In the genomic region with DNA sequence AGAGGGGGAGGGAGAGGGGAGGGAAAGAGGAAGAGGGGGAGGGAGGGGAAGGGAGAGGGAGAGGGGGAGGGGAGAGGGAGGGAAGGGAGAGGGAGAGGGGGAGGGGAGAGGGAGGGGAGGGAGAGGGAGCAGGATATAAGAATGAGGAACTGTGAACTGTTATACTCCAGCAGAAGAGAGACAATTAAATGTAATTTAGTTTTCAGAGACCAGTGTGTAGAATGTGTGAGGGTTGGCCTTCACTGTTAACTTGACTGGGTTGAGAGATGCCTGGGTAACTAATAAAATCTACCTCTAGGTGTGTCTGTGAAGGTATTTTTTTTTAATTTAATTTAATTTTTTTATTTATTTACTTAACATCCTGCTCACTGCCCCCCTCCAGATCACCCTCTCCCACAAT, we compare ENCODE assay signal across 18 mouse cellular contexts.
"Had no signal": no experiment of that assay in that cellular context is flagged by ENCODE, and none has a peak within 500 bp of the region (broad histone marks: within the 10 kb centered on the region; RNA-seq: fewer than 3 reads in every experiment).

No protein-coding gene starts in this region.

- H3K9me3 ChIP-seq: kidney, embryonic 15.5 days; liver, embryonic 13.5 days; midbrain, embryonic 13.5 days; neural tube, embryonic 12.5 days; neural tube, embryonic 15.5 days had no signal

- H3K27me3 ChIP-seq: kidney, embryonic 15.5 days; liver, embryonic 13.5 days; midbrain, embryonic 13.5 days; neural tube, embryonic 12.5 days; neural tube, embryonic 15.5 days had no signal

- ATAC-seq: midbrain, embryonic 13.5 days had no signal

- H3K4me2 ChIP-seq: kidney, embryonic 15.5 days; liver, embryonic 13.5 days; midbrain, embryonic 13.5 days; neural tube, embryonic 12.5 days; neural tube, embryonic 15.5 days had no signal

- H3K36me3 ChIP-seq: kidney, embryonic 15.5 days; liver, embryonic 13.5 days; midbrain, embryonic 13.5 days; neural tube, embryonic 12.5 days; neural tube, embryonic 15.5 days had no signal

- H3K4me3 ChIP-seq: kidney, embryonic 15.5 days; left cerebral cortex, adult 2 months; liver, embryonic 13.5 days; midbrain, embryonic 13.5 days; neural tube, embryonic 12.5 days; neural tube, embryonic 15.5 days had no signal

- H3K9ac ChIP-seq: kidney, embryonic 15.5 days; liver, embryonic 13.5 days; midbrain, embryonic 13.5 days; neural tube, embryonic 12.5 days; neural tube, embryonic 15.5 days had no signal

- DNase-seq: kidney, postnatal 10 days; kidney, postnatal 36 days; liver, embryonic 13.5 days; lung, adult 2 months; lung, postnatal 14 days; lung, postnatal 4 days; right cerebral cortex, adult 18-20 months; right cerebral cortex, postnatal 14 days; right cerebral cortex, postnatal 4 days; thymus, adult 2 months; thymus, postnatal 14 days; thymus, postnatal 4 days had no signal

- H3K27ac ChIP-seq: kidney, embryonic 15.5 days; left cerebral cortex, adult 2 months; liver, embryonic 13.5 days; midbrain, embryonic 13.5 days; neural tube, embryonic 12.5 days; neural tube, embryonic 15.5 days; stomach, postnatal 0 days had no signal

- H3K4me1 ChIP-seq: kidney, embryonic 15.5 days; liver, embryonic 13.5 days; midbrain, embryonic 13.5 days; neural tube, embryonic 12.5 days; neural tube, embryonic 15.5 days had no signal
